Mouse (Mus musculus) E14TG2a.4 (cell line): Measurements from ENCODE around the gene Gtf2a1l.

Experiments used
- H3K27me3 ChIP-seq: 2 replicates; pipeline ENCODE4 v1.6.1; 2014; ENCODE audit warnings: low read length, control low read depth; ENCODE audit not compliant: insufficient read depth
- H3K36me3 ChIP-seq: 2 replicates; pipeline ENCODE4 v1.6.1; 2014; ENCODE audit warnings: low read length, control low read depth; ENCODE audit not compliant: insufficient read depth
- H3K4me1 ChIP-seq: replicated peaks from 2 replicates; pipeline ENCODE4 v1.6.1; 2014; ENCODE audit warnings: low read depth, low read length, control low read depth
- H3K4me3 ChIP-seq: replicated peaks from 2 replicates; pipeline ENCODE4 v1.5.1; 2014; ENCODE audit warnings: mild to moderate bottlenecking, low read length
- H3K9me3 ChIP-seq: 2 replicates; pipeline ENCODE4 v1.6.1; 2014; ENCODE audit warnings: low read length, control low read depth
- CTCF ChIP-seq: conservative IDR thresholded peaks from 2 replicates; pipeline ENCODE4 v1.5.1; 2014; ENCODE audit warnings: low read length
- NANOG ChIP-seq: IDR thresholded peaks from 2 replicates; pipeline ENCODE4 v1.6.1; 2014; ENCODE audit warnings: borderline replicate concordance, low read length, mixed read lengths
- POU5F1 ChIP-seq: IDR thresholded peaks from 2 replicates; pipeline ENCODE4 v1.6.1; 2014; ENCODE audit warnings: low read length, borderline replicate concordance

Gene Gtf2a1l

DNA sequence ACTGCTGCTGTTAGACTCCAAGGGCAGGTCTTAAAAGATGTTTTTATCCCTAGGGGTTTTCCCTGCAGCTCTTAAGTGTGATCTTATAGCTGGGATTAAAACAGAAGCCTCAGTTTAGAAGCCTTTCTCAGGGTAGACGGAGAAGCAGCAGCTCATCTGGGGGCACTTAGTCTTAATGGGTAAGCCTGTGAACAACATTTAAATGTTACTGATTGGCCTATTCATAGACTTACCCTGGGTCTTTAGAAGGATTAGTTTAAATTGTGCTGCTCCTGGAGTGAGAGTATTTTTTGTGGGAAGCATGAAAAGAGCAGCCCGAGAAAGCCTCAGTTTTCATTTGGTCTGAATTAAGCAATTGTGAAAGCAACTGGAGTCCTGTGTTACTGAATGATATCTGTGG lies 1.5 kb downstream of the Gtf2a1l start:
- no peaks in the 10 kb centered on the region for H3K9me3 ChIP-seq
- H3K4me3 ChIP-seq: no peak overlapping the region
- H3K36me3 ChIP-seq: no peaks in the 10 kb centered on the region
- peaks cover 9% of the 10 kb centered on the region; the same call in 1 of the 2 replicates for H3K4me1 ChIP-seq
- TF ChIP-seq POU5F1: no peak
- no peak for TF ChIP-seq CTCF
- no peak for TF ChIP-seq NANOG
- H3K27me3 ChIP-seq: peaks cover 53% of the 10 kb centered on the region

DNA sequence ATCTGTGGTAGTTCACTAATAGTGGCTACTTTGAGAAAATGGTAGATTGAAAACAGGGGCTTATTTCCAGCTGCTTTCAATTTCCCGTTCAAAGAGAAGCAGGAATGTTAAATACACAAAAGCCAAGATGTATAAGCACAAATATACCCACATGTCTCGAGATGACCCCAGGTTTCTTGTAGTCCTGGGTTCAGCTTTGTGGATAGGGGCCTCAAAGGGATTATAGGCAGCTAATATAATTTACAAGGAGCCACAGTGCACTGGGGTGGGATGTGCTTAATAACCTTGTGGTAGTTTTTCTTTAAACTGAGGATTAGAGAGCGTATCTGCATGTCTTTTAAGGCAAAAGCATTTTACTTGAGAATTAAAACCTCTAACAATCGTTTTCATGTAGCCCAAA lies 2.3 kb downstream of the Gtf2a1l start:
- Histone ChIP-seq H3K36me3 (no peaks in the 10 kb centered on the region), H3K4me3 (no peak overlapping the region), H3K9me3 (no peaks in the 10 kb centered on the region), H3K27me3 (peaks cover 49% of the 10 kb centered on the region), H3K4me1 (peaks cover 9% of the 10 kb centered on the region; the same call in 1 of the 2 replicates)
- TF ChIP-seq CTCF (no peak), NANOG (no peak), POU5F1 (no peak)

DNA sequence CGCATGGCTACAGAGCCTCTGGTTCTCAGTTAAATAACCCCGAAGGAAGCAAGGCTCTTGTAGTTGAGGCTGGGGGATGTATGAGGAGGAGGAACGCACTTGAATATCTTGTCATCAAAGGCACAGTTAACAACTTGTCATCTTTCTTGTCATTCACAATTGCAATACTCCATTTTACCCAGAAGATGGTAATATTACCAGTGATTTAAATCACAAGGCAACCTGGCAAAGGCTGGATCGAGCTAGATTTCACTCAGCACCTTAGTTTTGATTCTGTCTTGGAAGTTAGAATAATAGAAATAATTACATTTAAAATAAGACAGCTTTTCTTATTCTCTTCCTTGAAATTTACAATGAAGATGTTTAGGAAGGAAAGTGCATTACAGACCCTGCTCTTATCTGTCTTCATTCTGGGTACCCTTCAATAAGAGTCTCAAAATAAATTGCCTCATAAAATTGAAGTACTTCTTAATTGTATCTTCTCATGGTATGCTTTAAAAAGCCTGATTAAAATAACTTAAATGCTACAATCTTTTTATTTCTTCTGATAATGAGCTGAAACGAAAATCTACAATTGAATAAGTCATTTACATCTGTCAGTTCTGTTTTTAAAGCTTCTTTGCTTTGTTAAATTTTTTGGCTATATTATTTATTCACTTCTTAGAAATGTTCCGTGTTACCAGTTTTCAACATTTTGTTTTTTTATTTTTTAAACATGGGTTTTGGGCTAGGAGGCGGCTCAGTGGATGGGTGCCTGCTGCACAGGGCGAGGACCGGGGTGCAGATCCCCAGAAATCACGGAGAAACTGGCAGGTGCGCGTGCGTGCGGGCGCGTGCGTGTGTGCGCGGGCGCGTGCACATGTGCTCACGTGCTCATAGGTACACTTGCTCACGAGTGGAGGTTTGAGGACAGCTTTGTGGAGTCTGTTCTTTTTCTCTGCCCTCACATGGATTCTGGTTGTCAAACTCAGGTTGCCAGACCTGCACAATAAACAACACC lies 7.2 kb downstream of the Gtf2a1l start:
- H3K4me1 ChIP-seq: no peaks in the 10 kb centered on the region
- no peaks in the 10 kb centered on the region for H3K9me3 ChIP-seq
- no peak overlapping the region for H3K4me3 ChIP-seq
- no peaks in the 10 kb centered on the region for H3K36me3 ChIP-seq
- TF ChIP-seq NANOG (no peak), POU5F1 (no peak), CTCF (no peak)
- peaks cover 19% of the 10 kb centered on the region for H3K27me3 ChIP-seq

DNA sequence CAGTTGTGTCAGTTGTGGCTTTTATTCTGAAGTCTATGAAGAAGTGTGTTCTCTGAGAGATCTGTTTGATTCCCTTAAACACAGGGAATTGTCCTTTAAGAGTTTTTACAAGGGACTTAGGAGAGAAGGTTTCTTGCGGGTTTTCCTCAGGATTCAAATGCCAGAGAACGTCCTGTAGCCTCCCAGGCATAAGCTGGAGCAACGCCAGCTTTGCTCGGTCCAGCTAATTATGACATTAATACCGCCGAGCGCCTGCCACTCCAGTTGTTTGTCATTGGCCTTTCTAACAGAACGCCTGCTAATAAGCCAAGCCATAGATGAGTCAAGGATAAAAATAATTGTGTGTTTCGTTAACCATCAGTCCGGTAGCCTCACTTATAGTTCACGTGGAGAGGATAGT lies 19.8 kb downstream of the Gtf2a1l start:
- Histone ChIP-seq H3K4me1 (no peaks in the 10 kb centered on the region), H3K27me3 (no peaks in the 10 kb centered on the region), H3K9me3 (no peaks in the 10 kb centered on the region), H3K4me3 (no peak overlapping the region), H3K36me3 (no peaks in the 10 kb centered on the region)
- TF ChIP-seq CTCF (no peak), POU5F1 (no peak), NANOG (no peak)

DNA sequence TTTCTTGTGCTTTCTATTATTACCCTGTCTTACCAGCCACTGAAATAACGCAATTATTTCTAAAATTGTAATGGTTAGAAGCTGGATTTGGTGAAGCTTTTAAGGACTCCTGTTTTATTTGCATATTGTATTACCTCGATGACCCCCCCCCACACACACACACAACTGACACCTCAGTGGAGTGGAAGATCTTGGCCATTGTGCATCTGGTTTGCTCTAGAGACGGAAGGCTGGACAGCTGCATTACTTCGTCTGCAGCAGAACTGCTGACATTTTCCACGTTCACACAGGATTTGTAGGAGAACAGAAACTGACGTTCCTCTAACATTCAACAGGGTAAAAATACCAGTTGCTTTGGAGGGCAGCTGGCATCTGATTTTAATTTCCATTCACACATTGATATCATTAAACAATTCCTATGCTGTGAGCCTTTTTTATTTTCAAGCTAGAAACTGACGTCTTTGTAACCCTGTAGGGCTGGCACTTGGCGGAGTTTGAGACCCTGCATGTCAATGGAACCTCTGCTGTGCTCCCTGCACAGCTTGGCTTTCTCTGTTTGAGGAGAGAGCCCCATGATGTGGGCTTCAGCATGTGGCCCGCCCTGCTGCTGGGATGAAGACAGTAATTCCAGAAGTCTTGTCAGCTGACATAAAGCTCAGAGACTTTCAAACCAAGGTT lies 28.3 kb downstream of the Gtf2a1l start:
- Histone ChIP-seq H3K4me1 (peaks cover 12% of the 10 kb centered on the region; the same call in 1 of the 2 replicates), H3K27me3 (no peaks in the 10 kb centered on the region), H3K9me3 (peaks cover 6% of the 10 kb centered on the region; the same call in 1 of the 2 replicates), H3K4me3 (no peak overlapping the region), H3K36me3 (no peaks in the 10 kb centered on the region)
- TF ChIP-seq NANOG (no peak), CTCF (no peak), POU5F1 (no peak)

DNA sequence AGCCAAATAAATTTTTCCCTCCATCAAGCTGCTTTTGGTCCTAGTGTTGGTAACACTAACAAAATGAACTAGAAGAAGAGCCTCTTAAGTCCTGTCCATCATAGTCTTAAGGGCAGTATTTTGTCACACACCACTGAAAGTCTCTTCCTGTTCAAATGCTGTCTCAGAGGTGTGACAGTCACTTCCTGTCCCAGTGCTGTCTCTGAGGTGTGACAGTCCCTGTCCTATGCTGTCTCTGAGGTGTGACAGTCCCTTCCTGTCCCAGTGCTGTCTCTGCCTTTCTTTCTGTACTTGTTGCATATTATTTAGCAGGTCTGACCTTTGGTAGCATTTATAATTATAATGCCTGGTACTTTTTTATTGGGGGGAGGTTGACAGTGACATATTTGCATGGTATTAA lies 32.4 kb downstream of the Gtf2a1l start:
- Histone ChIP-seq H3K4me1 (peaks cover 18% of the 10 kb centered on the region), H3K9me3 (peaks cover 6% of the 10 kb centered on the region; the same call in 1 of the 2 replicates), H3K36me3 (no peaks in the 10 kb centered on the region), H3K4me3 (no peak overlapping the region), H3K27me3 (no peaks in the 10 kb centered on the region)
- TF ChIP-seq CTCF (no peak), POU5F1 (no peak), NANOG (no peak)

DNA sequence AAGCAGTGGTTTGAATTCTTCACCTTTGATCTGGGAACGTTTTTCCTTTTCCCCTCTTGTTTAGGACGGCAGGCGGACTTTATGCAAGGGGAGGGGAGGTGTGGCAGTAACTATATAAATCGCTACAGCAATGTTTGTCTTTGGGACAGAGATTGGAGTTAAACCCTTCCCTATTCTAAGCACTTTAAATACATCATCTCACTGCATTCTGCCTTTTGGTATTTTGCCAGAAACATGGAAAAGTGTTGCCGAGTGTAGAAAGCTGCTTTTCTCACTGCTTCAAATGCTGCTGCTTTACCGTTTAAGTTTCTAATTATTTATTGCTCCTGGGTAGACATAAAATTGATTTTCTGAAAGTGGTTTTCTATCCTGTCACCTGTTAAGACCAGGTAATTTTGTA lies 33.9 kb downstream of the Gtf2a1l start:
- TF ChIP-seq CTCF: no peak
- no peak for TF ChIP-seq POU5F1
- TF ChIP-seq NANOG: no peak
- Histone ChIP-seq H3K4me1 (peaks cover 27% of the 10 kb centered on the region), H3K36me3 (no peaks in the 10 kb centered on the region), H3K27me3 (no peaks in the 10 kb centered on the region), H3K4me3 (no peak overlapping the region), H3K9me3 (peaks cover 6% of the 10 kb centered on the region; the same call in 1 of the 2 replicates)

DNA sequence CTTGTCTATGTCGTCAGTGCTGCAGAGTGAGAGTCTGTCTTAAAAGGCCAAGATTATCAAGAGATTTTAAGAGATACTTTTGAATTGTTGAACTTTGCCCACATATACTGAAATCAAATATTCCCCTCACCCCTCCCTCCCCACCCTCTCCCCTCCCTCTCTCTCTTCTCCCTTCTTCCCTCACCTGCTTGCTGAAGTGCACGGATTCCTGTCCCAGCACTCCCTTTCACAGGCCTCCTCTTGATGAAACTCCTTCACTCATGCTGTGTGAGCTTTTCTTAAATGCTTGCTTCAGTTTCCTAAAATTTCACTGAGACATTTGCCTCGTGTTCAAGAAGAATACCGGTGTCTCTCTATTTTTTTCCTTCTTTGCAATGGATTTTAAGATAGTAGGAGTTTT lies 34.7 kb downstream of the Gtf2a1l start:
- no peak for TF ChIP-seq CTCF
- no peak for TF ChIP-seq NANOG
- TF ChIP-seq POU5F1: no peak
- Histone ChIP-seq H3K4me3 (no peak overlapping the region), H3K9me3 (peaks cover 6% of the 10 kb centered on the region; the same call in 1 of the 2 replicates), H3K36me3 (no peaks in the 10 kb centered on the region), H3K27me3 (no peaks in the 10 kb centered on the region), H3K4me1 (peaks cover 31% of the 10 kb centered on the region)
